ENCODE assay signal across 8 mouse cellular contexts in genomic region chr13:106947583-106947982, GRCm38 (mm10). TPM values are rescaled to one million over a fixed set of nuclear protein-coding genes. Genes with fewer than 3 reads are reported as not detected.
DNase-seq lines count a peak whose midpoint lies in the region; ATAC-seq and TF ChIP-seq lines count a peak whose summit lies in the region.

No protein-coding gene starts in this region.

- ATAC-seq in lung, embryonic 15.5 days (ENCODE audit: borderline replicate concordance, extremely low read depth, low FRiP score, low TSS enrichment): no peak
- ATAC-seq in limb, embryonic 11.5 days (ENCODE audit: insufficient number of reproducible peaks, low FRiP score, low TSS enrichment, low read depth): peak; percentile 7; the same call in 1 of the 2 replicates
- no peak for ATAC-seq in inflammation-experienced regulatory T-cells, adult 6 months

- peak overlapping the region; percentile 80 for H3K9ac ChIP-seq in lung, embryonic 15.5 days
- peak overlapping the region; percentile 90 for H3K9ac ChIP-seq in limb, embryonic 11.5 days (ENCODE audit: low read length)

- no peak overlapping the region for H3K27ac ChIP-seq in lung, embryonic 15.5 days
- H3K27ac ChIP-seq in forebrain, embryonic 10.5 days: peak overlapping the region; percentile 93
- H3K27ac ChIP-seq in limb, embryonic 11.5 days (replicated peaks; ENCODE audit: low read depth, low read length): no peak overlapping the region
- H3K27ac ChIP-seq in olfactory bulb, adult 2 months (ENCODE audit: insufficient read depth, low read depth, low read length): no peak overlapping the region

- H3K4me3 ChIP-seq in lung, embryonic 15.5 days: peak overlapping the region; percentile 98
- H3K4me3 ChIP-seq in forebrain, embryonic 10.5 days: peak overlapping the region; percentile 94
- H3K4me3 ChIP-seq in limb, embryonic 11.5 days (ENCODE audit: low read depth, low read length): peak overlapping the region; percentile 89
- peak overlapping the region; percentile 71 for H3K4me3 ChIP-seq in olfactory bulb, adult 2 months (ENCODE audit: insufficient read depth, low read depth, low read length)

- TF ChIP-seq POLR2A in olfactory bulb, adult 2 months (IDR thresholded peaks at IDR 0.05; ENCODE audit: insufficient read depth, low read depth, low read length): no peak

- H3K36me3 ChIP-seq in lung, embryonic 15.5 days: peaks cover 25% of the 10 kb centered on the region
- H3K36me3 ChIP-seq in forebrain, embryonic 10.5 days (replicated peaks): peaks cover 37% of the 10 kb centered on the region
- H3K36me3 ChIP-seq in limb, embryonic 11.5 days (ENCODE audit: control insufficient read depth, insufficient read depth, low read length): peaks cover 3% of the 10 kb centered on the region

- no peak for TF ChIP-seq CTCF in olfactory bulb, adult 2 months (IDR thresholded peaks at IDR 0.05; ENCODE audit: insufficient read depth, low read depth, low read length)

- H3K27me3 ChIP-seq in lung, embryonic 15.5 days: no peaks in the 10 kb centered on the region
- no peaks in the 10 kb centered on the region for H3K27me3 ChIP-seq in forebrain, embryonic 10.5 days (ENCODE audit: poor library complexity, severe bottlenecking)
- no peaks in the 10 kb centered on the region for H3K27me3 ChIP-seq in limb, embryonic 11.5 days (ENCODE audit: control insufficient read depth, insufficient read depth, low read length)

- DNase-seq in lung, postnatal 25 days (ENCODE audit: low spot score): no peak
- DNase-seq in forebrain, embryonic 10.5 days (ENCODE audit: extremely low spot score, low spot score): no peak
- DNase-seq in limb, embryonic 11.5 days (ENCODE audit: low spot score): no peak
- no peak for DNase-seq in layer of hippocampus, postnatal 14 days (ENCODE audit: low spot score in 2 of 2)
- DNase-seq in left cerebral cortex, adult 8-10 months (ENCODE audit: low spot score in 2 of 2): no peak

- no peaks in the 10 kb centered on the region for H3K9me3 ChIP-seq in lung, embryonic 15.5 days
- no peaks in the 10 kb centered on the region for H3K9me3 ChIP-seq in forebrain, embryonic 10.5 days
- H3K9me3 ChIP-seq in limb, embryonic 11.5 days (ENCODE audit: control insufficient read depth, low read length): no peaks in the 10 kb centered on the region

- 3% methylated on average over 6 of the region's 6 CpGs for WGBS in lung, embryonic 15.5 days
- WGBS in forebrain, embryonic 10.5 days: 5% methylated on average over 6 of the region's 6 CpGs
- WGBS in limb, embryonic 11.5 days: 4% methylated on average over 6 of the region's 6 CpGs
- WGBS in olfactory bulb, adult 2 months: 2% methylated on average over 6 of the region's 6 CpGs

- peaks cover 8% of the 10 kb centered on the region for H3K4me1 ChIP-seq in lung, embryonic 15.5 days
- H3K4me1 ChIP-seq in forebrain, embryonic 10.5 days: peaks cover 20% of the 10 kb centered on the region
- H3K4me1 ChIP-seq in limb, embryonic 11.5 days (ENCODE audit: control insufficient read depth, insufficient read depth, low read length): no peaks in the 10 kb centered on the region
- H3K4me1 ChIP-seq in olfactory bulb, adult 2 months (ENCODE audit: control insufficient read depth, insufficient read depth, low read length): no peaks in the 10 kb centered on the region

- H3K4me2 ChIP-seq in lung, embryonic 15.5 days: peak overlapping the region; percentile 63
- peak overlapping the region; percentile 53 for H3K4me2 ChIP-seq in limb, embryonic 11.5 days (ENCODE audit: low read depth, severe bottlenecking)

RNA-seq across cellular contexts. Expression of gene Dimt1, which starts 0.7 kb away (rescaled TPM):
- 44.1 and 44.2 TPM in 2 replicates for polyA plus RNA-seq in lung, embryonic 15.5 days (2015; fragmentation: Nextera tagmentation; extraction: Ambion mirVana)
- 50.1 and 56.1 TPM in 2 replicates for polyA plus RNA-seq in forebrain, embryonic 10.5 days (2016; fragmentation: Nextera tagmentation; extraction: Ambion mirVana)
- polyA plus RNA-seq in limb, embryonic 11.5 days (2014; fragmentation: Nextera tagmentation; extraction: Ambion mirVana): 56.4 and 58.6 TPM in 2 replicates
- not detected in 2 replicates for polyA plus RNA-seq in olfactory bulb, adult 2 months (2012; ENCODE audit: insufficient read depth, insufficient read length, low replicate concordance, missing spikeins)
- 10 to 100 TPM; 19.8 to 21.0 TPM for total RNA-seq in layer of hippocampus, postnatal 14 days (2021)
- total RNA-seq in left cerebral cortex, adult 8-10 months (2022): 10 to 100 TPM; 14.8 to 21.6 (median 18.7) TPM
- 10 to 100 TPM; 25.0 to 31.0 (median 29.8) TPM for polyA plus RNA-seq in inflammation-experienced regulatory T-cells, adult 6 months (2017; shearing (Covaris generic))

RNA-seq across cellular contexts. Expression of gene Ipo11, which starts 10.8 kb away (rescaled TPM):
- polyA plus RNA-seq in lung, embryonic 15.5 days (2015; fragmentation: Nextera tagmentation; extraction: Ambion mirVana): 60.5 and 61.1 TPM in 2 replicates
- polyA plus RNA-seq in forebrain, embryonic 10.5 days (2016; fragmentation: Nextera tagmentation; extraction: Ambion mirVana): 108 and 114 TPM in 2 replicates
- polyA plus RNA-seq in limb, embryonic 11.5 days (2014; fragmentation: Nextera tagmentation; extraction: Ambion mirVana): 69.2 and 70.5 TPM in 2 replicates
- polyA plus RNA-seq in olfactory bulb, adult 2 months (2012; ENCODE audit: insufficient read depth, insufficient read length, low replicate concordance, missing spikeins): not detected in 2 replicates
- 10 to 100 TPM; 57.5 to 58.6 TPM for total RNA-seq in layer of hippocampus, postnatal 14 days (2021)
- 10 to 100 TPM; 58.1 to 74.8 (median 63.8) TPM for total RNA-seq in left cerebral cortex, adult 8-10 months (2022)
- 10 to 100 TPM; 24.8 to 35.1 (median 34.1) TPM for polyA plus RNA-seq in inflammation-experienced regulatory T-cells, adult 6 months (2017; shearing (Covaris generic))

Comparison
In these comparisons a context has a peak if more than half of its experiments do, and no peak if none do; other contexts are left out.
1. RNA of gene Dimt1, which starts 0.7 kb away (polyA plus RNA-seq): 56.4 to 58.6 TPM in limb, embryonic 11.5 days, 50.1 to 56.1 TPM in forebrain, embryonic 10.5 days, 44.1 to 44.2 TPM in lung, embryonic 15.5 days and 25.0 to 31.0 TPM in inflammation-experienced regulatory T-cells, adult 6 months; not detected in olfactory bulb, adult 2 months; every median in the first group is over 10 times any median in the second.
2. RNA of gene Ipo11, which starts 10.8 kb away (polyA plus RNA-seq): 108 to 114 TPM in forebrain, embryonic 10.5 days, 69.2 to 70.5 TPM in limb, embryonic 11.5 days, 60.5 to 61.1 TPM in lung, embryonic 15.5 days and 24.8 to 35.1 TPM in inflammation-experienced regulatory T-cells, adult 6 months; not detected in olfactory bulb, adult 2 months; every median in the first group is over 10 times any median in the second.
3. Peak in every context shown above with its lines, with median percentiles within 50 percentile points of each other: H3K4me3 ChIP-seq.